Mouse (Mus musculus): ENCODE results near the gene Tepp.
A peak's percentile ranks its signal among the peaks of the same experiment; 100 is the strongest.

The Tepp gene

GRCm38 (mm10) chr8:95369581-95370326 is 59.4 kb downstream of the Tepp start:
- no peak for DNase-seq

GRCm38 (mm10) chr8:95373389-95374002 is 63.1 kb downstream of the Tepp start:
- no peak for DNase-seq

- DNase-seq, result peak; percentile 31
Measured at GRCm38 (mm10) chr8:95374429-95374828, 64.1 kb downstream of the Tepp start.

- no peak for DNase-seq
Measured at GRCm38 (mm10) chr8:95375374-95375930, 65.1 kb downstream of the Tepp start.
